Mouse (Mus musculus): ENCODE data around the gene Prune1.

GRCm38 (mm10) chr3:95296103-95296469, 14.2 kb upstream of the Prune1 start:
- TF ChIP-seq CTCF (IDR thresholded peaks at IDR 0.05; ENCODE audit: low read depth) (peak; percentile 77), EP300 (optimal IDR thresholded peaks at IDR 0.05) (no peak)
